Mouse (Mus musculus) cerebellum, adult 2 months (tissue): ENCODE data around the gene Cox8b. TPM values are rescaled to one million over a fixed set of nuclear protein-coding genes. Genes with fewer than 3 reads are reported as not detected.

Experiments
- DNase-seq, 2 experiments: peaks; one replicate each; pipeline ENCODE4 v3.0.0; 2021
- H3K27ac ChIP-seq: fragments of 200-500 bp; 2 replicates; pipeline ENCODE4 v1.5.1; 2012; ENCODE audit warnings: low read length, control low read depth, inconsistent platforms; ENCODE audit not compliant: insufficient read depth
- H3K27me3 ChIP-seq: fragments of 200-500 bp; 2 replicates; pipeline ENCODE4 v1.6.1; 2012; ENCODE audit warnings: inconsistent platforms, mild to moderate bottlenecking, low read length, moderate library complexity; ENCODE audit not compliant: control insufficient read depth, insufficient read depth
- H3K4me1 ChIP-seq: fragments of 200-500 bp; 2 replicates; pipeline ENCODE4 v1.6.1; 2011; ENCODE audit warnings: low read length; ENCODE audit not compliant: control insufficient read depth, insufficient read depth
- H3K4me3 ChIP-seq: fragments of 200-500 bp; replicated peaks from 2 replicates; pipeline ENCODE3; 2011; ENCODE audit warnings: mild to moderate bottlenecking, low read depth, low read length, control low read depth; ENCODE audit not compliant: insufficient read depth
- CTCF ChIP-seq: fragments of 200-500 bp; IDR thresholded peaks from 2 replicates; pipeline ENCODE4 v1.5.1; 2011; ENCODE audit warnings: low read depth, mild to moderate bottlenecking, control low read depth, low read length, moderate library complexity, borderline replicate concordance; ENCODE audit not compliant: insufficient read depth
- POLR2A ChIP-seq: fragments of 200-500 bp; IDR thresholded peaks from 2 replicates; pipeline ENCODE4 v1.6.1; 2011; ENCODE audit warnings: low read length, control low read depth, borderline replicate concordance; ENCODE audit not compliant: insufficient read depth
- WGBS: fragments of 180-500 bp; shearing (Covaris S2); methylation state at CpG from one replicate; pipeline ENCODE4 v1.1.7; 2018; 5-methylcytosine and 5-hydroxymethylcytosine counted together
- polyA plus RNA-seq: library from polyadenylated mRNA; depleted of rRNA; stranded (reverse); fragments of >200 nt; gene quantifications from 2 replicates; pipeline ENCODE4 v1.2.3, GENCODE M21; 2012

The Cox8b gene
- polyA plus RNA-seq, 1 experiment: 7.9 TPM

- TF ChIP-seq CTCF (no peak), POLR2A (no peak)
- Histone ChIP-seq H3K27ac (no peak overlapping the region), H3K4me1 (no peaks in the 10 kb centered on the region), H3K4me3 (no peak overlapping the region), H3K27me3 (no peaks in the 10 kb centered on the region)
- DNase-seq: no peak
- 94% methylated on average over 10 of the region's 10 CpGs for WGBS
These were observed 42.6 kb upstream of the Cox8b start for GRCm38 (mm10) chr7:140942811-140943210.

- 60% methylated on average over 9 of the region's 9 CpGs for WGBS
- no peaks in the 10 kb centered on the region for H3K27me3 ChIP-seq
- no peak overlapping the region for H3K4me3 ChIP-seq
- no peak for TF ChIP-seq POLR2A
- TF ChIP-seq CTCF: no peak
- no peaks in the 10 kb centered on the region for H3K4me1 ChIP-seq
- DNase-seq: no peak
- no peak overlapping the region for H3K27ac ChIP-seq
These were observed 42.1 kb upstream of the Cox8b start for GRCm38 (mm10) chr7:140942341-140942740.

GRCm38 (mm10) chr7:140941222-140942051, 41.2 kb upstream of the Cox8b start, which contains the start of gene Pgghg:
Gene Pgghg, plus strand, starts transcription at chr7:140941391.
- Histone ChIP-seq H3K4me1 (no peaks in the 10 kb centered on the region), H3K27me3 (no peaks in the 10 kb centered on the region), H3K4me3 (peak within 1 kb of the TSS; percentile 41), H3K27ac (no peak within 1 kb of the TSS)
- peak; percentile 76 for TF ChIP-seq CTCF
- no peak for TF ChIP-seq POLR2A
- peak; percentile 50 to 53 for DNase-seq
- WGBS: 4% methylated on average over 33 of the region's 33 CpGs

- Histone ChIP-seq H3K4me3 (no peak overlapping the region), H3K4me1 (no peaks in the 10 kb centered on the region), H3K27me3 (no peaks in the 10 kb centered on the region; the same call in 1 of the 2 replicates), H3K27ac (no peak overlapping the region)
- 23% methylated on average over 8 of the region's 8 CpGs for WGBS
- no peak for DNase-seq
- TF ChIP-seq POLR2A: no peak
- TF ChIP-seq CTCF: no peak
These were observed 39.5 kb upstream of the Cox8b start for GRCm38 (mm10) chr7:140939669-140940171.

GRCm38 (mm10) chr7:140938896-140939295, 38.6 kb upstream of the Cox8b start:
- H3K27ac ChIP-seq: no peak overlapping the region
- H3K4me1 ChIP-seq: no peaks in the 10 kb centered on the region
- no peak for DNase-seq
- WGBS: 23% methylated on average over 2 of the region's 2 CpGs
- no peaks in the 10 kb centered on the region; the same call in 1 of the 2 replicates for H3K27me3 ChIP-seq
- H3K4me3 ChIP-seq: no peak overlapping the region
- TF ChIP-seq CTCF (no peak), POLR2A (no peak)

- 41% methylated on average over 3 of the region's 3 CpGs for WGBS
- Histone ChIP-seq H3K27me3 (no peaks in the 10 kb centered on the region; the same call in 1 of the 2 replicates), H3K4me3 (no peak overlapping the region), H3K27ac (no peak overlapping the region), H3K4me1 (no peaks in the 10 kb centered on the region)
- TF ChIP-seq POLR2A (no peak), CTCF (no peak)
- no peak for DNase-seq
These were observed 38.2 kb upstream of the Cox8b start for GRCm38 (mm10) chr7:140938436-140938835.

GRCm38 (mm10) chr7:140927181-140927580, 26.9 kb upstream of the Cox8b start:
- WGBS: 93% methylated on average over 6 of the region's 6 CpGs
- Histone ChIP-seq H3K27me3 (no peaks in the 10 kb centered on the region), H3K4me1 (peaks cover 3% of the 10 kb centered on the region; the same call in 1 of the 2 replicates), H3K27ac (no peak overlapping the region), H3K4me3 (no peak overlapping the region)
- DNase-seq: no peak
- TF ChIP-seq POLR2A (no peak), CTCF (no peak)
